Mouse (Mus musculus): ENCODE data around the gene Dnajc1.

DNA sequence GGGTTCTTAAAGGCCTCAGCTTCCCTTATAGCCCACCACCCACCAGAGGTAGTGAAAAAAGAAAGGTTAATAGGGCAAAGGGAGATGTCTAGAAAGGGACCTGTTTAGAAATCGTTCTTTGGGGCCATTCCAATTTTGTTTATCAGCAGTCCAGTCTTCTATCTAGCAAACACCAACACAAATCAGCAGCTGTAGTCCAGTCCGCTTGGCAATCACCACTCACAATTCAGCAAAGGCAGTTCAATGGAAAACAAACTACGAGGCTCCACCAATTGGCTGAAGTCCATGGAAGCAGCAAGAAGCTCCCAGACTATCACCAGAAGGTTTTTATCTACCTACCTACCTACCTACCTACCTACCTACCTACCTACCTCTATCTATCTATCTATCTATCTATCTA, 236.5 kb downstream of the Dnajc1 start:
- TF ChIP-seq POLR2A (IDR thresholded peaks at IDR 0.05; ENCODE audit: control insufficient read depth, extremely low read depth, insufficient read depth, low read length, poor library complexity) (no peak), CTCF (IDR thresholded peaks at IDR 0.05; ENCODE audit: borderline replicate concordance, control insufficient read depth, extremely low read depth, insufficient read depth, low read length, poor library complexity) (no peak)
